Mouse (Mus musculus): Measurements from ENCODE around the gene Guca1a. TPM values are rescaled to one million over a fixed set of nuclear protein-coding genes. Genes with fewer than 3 reads are reported as not detected.

The Guca1a gene
- total RNA-seq, 1 experiment from 2014 or later, result 1.1 TPM

GRCm38 (mm10) chr17:47420195-47420594 lies 19.8 kb upstream of the Guca1a start:
- no peak for DNase-seq

- peak; percentile 24 for DNase-seq
Observed at GRCm38 (mm10) chr17:47409897-47410861, 9.8 kb upstream of the Guca1a start.

- DNase-seq, result peak; percentile 75
Observed at GRCm38 (mm10) chr17:47408558-47408898, 8.1 kb upstream of the Guca1a start.

GRCm38 (mm10) chr17:47407717-47408557 lies 7.6 kb upstream of the Guca1a start:
- DNase-seq, result no peak

- no peak for DNase-seq
Observed at GRCm38 (mm10) chr17:47399091-47399490, 1.3 kb downstream of the Guca1a start.

GRCm38 (mm10) chr17:47395376-47395913 lies 4.9 kb downstream of the Guca1a start:
- peak; percentile 81 for DNase-seq

- peak; percentile 46 for DNase-seq
Observed at GRCm38 (mm10) chr17:47394223-47394869, 6.0 kb downstream of the Guca1a start.

- peak; percentile 66 for DNase-seq
Observed at GRCm38 (mm10) chr17:47386649-47387048, 13.7 kb downstream of the Guca1a start.

- no peak for DNase-seq
Observed at GRCm38 (mm10) chr17:47385145-47385544, 15.2 kb downstream of the Guca1a start, which contains the start of gene Guca1b. TSS of gene Guca1b (plus strand) at chr17:47385393.

GRCm38 (mm10) chr17:47384064-47384463 lies 16.3 kb downstream of the Guca1a start:
- DNase-seq, result no peak

- peak; percentile 53 for DNase-seq
Observed at GRCm38 (mm10) chr17:47383266-47383665, 17.1 kb downstream of the Guca1a start.

GRCm38 (mm10) chr17:47381917-47382316 lies 18.5 kb downstream of the Guca1a start:
- DNase-seq, result no peak

- no peak for DNase-seq
Observed at GRCm38 (mm10) chr17:47378133-47378532, 22.3 kb downstream of the Guca1a start.

- no peak for DNase-seq
Observed at GRCm38 (mm10) chr17:47376779-47377280, 23.6 kb downstream of the Guca1a start.

GRCm38 (mm10) chr17:47373991-47374390 lies 26.4 kb downstream of the Guca1a start:
- DNase-seq, result no peak

GRCm38 (mm10) chr17:47371451-47371850 lies 28.9 kb downstream of the Guca1a start:
- DNase-seq, result peak; percentile 85

- peak; percentile 47 for DNase-seq
Observed at GRCm38 (mm10) chr17:47369087-47369443, 31.3 kb downstream of the Guca1a start.

- DNase-seq, result peak; percentile 93
Observed at GRCm38 (mm10) chr17:47368401-47369086, 31.8 kb downstream of the Guca1a start, which contains the start of gene Mrps10. TSS of gene Mrps10 (plus strand) at chr17:47368887.

- no peak for DNase-seq
Observed at GRCm38 (mm10) chr17:47361343-47361742, 39.0 kb downstream of the Guca1a start.

GRCm38 (mm10) chr17:47359964-47360363 lies 40.4 kb downstream of the Guca1a start:
- DNase-seq, result peak; percentile 80

GRCm38 (mm10) chr17:47349721-47350319 lies 50.6 kb downstream of the Guca1a start:
- no peak for DNase-seq
